Mouse (Mus musculus) heart, embryonic 13.5 days (tissue): ENCODE data around the gene Izumo1r. TPM values are rescaled to one million over a fixed set of nuclear protein-coding genes. Genes with fewer than 3 reads are reported as not detected.

Source experiments
- ATAC-seq: fragments of 200-750 bp; cut with Nextera tagmentation; 2 replicates; pipeline ENCODE4 v1.8.0; 2017; ENCODE audit warnings: moderate TSS enrichment; ENCODE audit not compliant: insufficient number of reproducible peaks, low FRiP score, low TSS enrichment; ENCODE audit errors: extremely low read depth
- H3K27ac ChIP-seq: fragments of 300-500 bp; sonication (generic); replicated peaks from 2 replicates; pipeline ENCODE4 v1.5.1; 2015; ENCODE audit warnings: moderate library complexity, mild to moderate bottlenecking, inconsistent platforms
- H3K27me3 ChIP-seq: fragments of 300-500 bp; sonication (generic); replicated peaks from 2 replicates; pipeline ENCODE4 v1.6.1; 2015; ENCODE audit warnings: mild to moderate bottlenecking, inconsistent platforms
- H3K36me3 ChIP-seq: fragments of 300-500 bp; sonication (generic); 2 replicates; pipeline ENCODE4 v1.6.1; 2015; ENCODE audit warnings: mild to moderate bottlenecking, inconsistent platforms
- H3K4me1 ChIP-seq: fragments of 300-500 bp; sonication (generic); 2 replicates; pipeline ENCODE4 v1.6.1; 2015; ENCODE audit warnings: inconsistent platforms
- H3K4me2 ChIP-seq: fragments of 300-500 bp; sonication (generic); 2 replicates; pipeline ENCODE4 v1.6.1; 2015; ENCODE audit warnings: inconsistent platforms, mild to moderate bottlenecking, moderate library complexity
- H3K4me3 ChIP-seq: fragments of 300-500 bp; sonication (generic); 2 replicates; pipeline ENCODE4 v1.5.1; 2015; ENCODE audit warnings: moderate library complexity, mild to moderate bottlenecking, inconsistent platforms
- H3K9ac ChIP-seq: fragments of 300-500 bp; sonication (generic); 2 replicates; pipeline ENCODE4 v1.6.1; 2015; ENCODE audit warnings: inconsistent platforms, mild to moderate bottlenecking, moderate library complexity
- H3K9me3 ChIP-seq: fragments of 300-500 bp; sonication (generic); 2 replicates; pipeline ENCODE4 v1.6.1; 2016; ENCODE audit warnings: inconsistent platforms
- WGBS: fragments of 180-500 bp; shearing (Covaris S2); methylation state at CpG from one replicate; pipeline ENCODE4 v1.1.7; 2015; ENCODE audit warnings: mixed read lengths; 5-methylcytosine and 5-hydroxymethylcytosine counted together
- polyA plus RNA-seq: library from polyadenylated mRNA; unstranded; fragments of >200 nt; fragmentation: Nextera tagmentation; extraction: Ambion mirVana; gene quantifications from 2 replicates; pipeline ENCODE4 v1.2.1, GENCODE M21; 2015

Izumo1r gene
- polyA plus RNA-seq, 1 experiment from 2014 or later = not detected

GRCm38 (mm10) chr9:14843311-14843857 is 60.4 kb downstream of the Izumo1r start:
- ATAC-seq = no peak
- H3K9ac ChIP-seq = no peak overlapping the region
- WGBS = 81% methylated on average over 6 of the region's 6 CpGs

GRCm38 (mm10) chr9:14841878-14842761 is 61.6 kb downstream of the Izumo1r start:
- Histone ChIP-seq H3K27me3 (no peaks in the 10 kb centered on the region), H3K36me3 (0 out of 2 replicates have a peak, but pooled peaks cover 3% of the 10 kb centered on the region), H3K4me1 (peaks cover 8% of the 10 kb centered on the region), H3K27ac (no peak overlapping the region), H3K9me3 (0 out of 2 replicates have a peak, but pooled peaks cover 2% of the 10 kb centered on the region), H3K4me3 (no peak overlapping the region), H3K9ac (no peak overlapping the region), H3K4me2 (no peak overlapping the region)
- no peak for ATAC-seq
- WGBS = 75% methylated on average over 10 of the region's 10 CpGs

More at GRCm38 (mm10) chr9:14843311-14843857, 60.4 kb downstream of the Izumo1r start:
- Histone ChIP-seq H3K4me1 (peaks cover 8% of the 10 kb centered on the region), H3K27ac (no peak overlapping the region), H3K36me3 (no peaks in the 10 kb centered on the region), H3K27me3 (no peaks in the 10 kb centered on the region), H3K9me3 (0 out of 2 replicates have a peak, but pooled peaks cover 2% of the 10 kb centered on the region), H3K4me2 (no peak overlapping the region), H3K4me3 (no peak overlapping the region)

GRCm38 (mm10) chr9:14839970-14840369 is 63.8 kb downstream of the Izumo1r start:
- Histone ChIP-seq H3K9ac (no peak overlapping the region), H3K4me1 (peaks cover 8% of the 10 kb centered on the region), H3K4me3 (no peak overlapping the region), H3K9me3 (no peaks in the 10 kb centered on the region), H3K4me2 (no peak overlapping the region), H3K36me3 (peaks cover 19% of the 10 kb centered on the region), H3K27ac (no peak overlapping the region), H3K27me3 (no peaks in the 10 kb centered on the region)
- WGBS = 87% methylated on average over 5 of the region's 5 CpGs
- ATAC-seq = no peak

- H3K4me1 ChIP-seq = peaks cover 8% of the 10 kb centered on the region
- no peak overlapping the region for H3K4me3 ChIP-seq
- ATAC-seq = no peak; the same call in none of the 2 replicates
- no peak overlapping the region for H3K9ac ChIP-seq
- peaks cover 24% of the 10 kb centered on the region for H3K36me3 ChIP-seq
- 17% methylated on average over 7 of the region's 7 CpGs for WGBS
- H3K4me2 ChIP-seq = peak overlapping the region; percentile 35
- H3K27me3 ChIP-seq = no peaks in the 10 kb centered on the region
- H3K27ac ChIP-seq = no peak overlapping the region
- H3K9me3 ChIP-seq = no peaks in the 10 kb centered on the region
Observed at GRCm38 (mm10) chr9:14839527-14839926, 64.2 kb downstream of the Izumo1r start.

Other genes starting within 250 kb of the Izumo1r start
- 0.06 and 0.09 TPM in 2 replicates for gene Piwil4, start 163.2 kb downstream of the Izumo1r start, polyA plus RNA-seq
- 0.99 and 1.2 TPM in 2 replicates for gene Fut4, start 151.6 kb downstream of the Izumo1r start, polyA plus RNA-seq
- gene 1700012B09Rik, start 132.9 kb downstream of the Izumo1r start, polyA plus RNA-seq = not detected in 2 replicates
- gene Mre11a, start 119.3 kb downstream of the Izumo1r start, polyA plus RNA-seq = 13.6 and 14.9 TPM in 2 replicates
- gene Ankrd49, start 119.1 kb downstream of the Izumo1r start, polyA plus RNA-seq = 20.7 and 25.9 TPM in 2 replicates
- gene Gpr83, start 43.7 kb downstream of the Izumo1r start, polyA plus RNA-seq = 0.27 TPM in 1 of 2 replicates, not detected in the other
- 21.7 and 24.7 TPM in 2 replicates for gene Panx1, start 141.5 kb upstream of the Izumo1r start, polyA plus RNA-seq
- not detected in 2 replicates for gene Hephl1, start 208.2 kb upstream of the Izumo1r start, polyA plus RNA-seq